Mouse (Mus musculus) right cerebral cortex, postnatal 10 days (tissue): ENCODE data around the gene Armc9.

Experiments
- DNase-seq, 2 experiments: peaks; one replicate each; pipeline ENCODE4 v3.0.0; 2021; ENCODE audit warnings: low spot score in 2 of 2

The Armc9 gene

GRCm38 (mm10) chr1:86225195-86225594 is 70.6 kb downstream of the Armc9 start:
- DNase-seq = peak in 1 of 2 experiments; percentile 50

- no peak for DNase-seq
These were observed 74.1 kb downstream of the Armc9 start for GRCm38 (mm10) chr1:86228653-86229052.

GRCm38 (mm10) chr1:86229184-86229829 is 74.7 kb downstream of the Armc9 start:
- no peak for DNase-seq

GRCm38 (mm10) chr1:86232631-86233030 is 78.1 kb downstream of the Armc9 start:
- no peak for DNase-seq

GRCm38 (mm10) chr1:86233808-86234207 is 79.2 kb downstream of the Armc9 start:
- no peak for DNase-seq

GRCm38 (mm10) chr1:86235118-86235517 is 80.5 kb downstream of the Armc9 start:
- no peak for DNase-seq

GRCm38 (mm10) chr1:86236442-86236841 is 81.9 kb downstream of the Armc9 start:
- DNase-seq = no peak

GRCm38 (mm10) chr1:86239010-86239409 is 84.4 kb downstream of the Armc9 start:
- DNase-seq = no peak

GRCm38 (mm10) chr1:86239871-86240270 is 85.3 kb downstream of the Armc9 start:
- DNase-seq = no peak

- DNase-seq = no peak
These were observed 86.4 kb downstream of the Armc9 start for GRCm38 (mm10) chr1:86240959-86241358.

- DNase-seq = no peak
These were observed 88.9 kb downstream of the Armc9 start for GRCm38 (mm10) chr1:86243490-86243889.

- no peak for DNase-seq
These were observed 90.9 kb downstream of the Armc9 start for GRCm38 (mm10) chr1:86245301-86246085.

GRCm38 (mm10) chr1:86253410-86253809 is 98.8 kb downstream of the Armc9 start:
- no peak for DNase-seq

GRCm38 (mm10) chr1:86256311-86256710 is 101.7 kb downstream of the Armc9 start:
- no peak for DNase-seq

- no peak for DNase-seq
These were observed 102.6 kb downstream of the Armc9 start for GRCm38 (mm10) chr1:86257228-86257627.

GRCm38 (mm10) chr1:86258171-86258824 is 103.7 kb downstream of the Armc9 start:
- DNase-seq = no peak

- DNase-seq = peak in 1 of 2 experiments; percentile 43
These were observed 109.2 kb downstream of the Armc9 start for GRCm38 (mm10) chr1:86263564-86264339.

- no peak for DNase-seq
These were observed 110.5 kb downstream of the Armc9 start for GRCm38 (mm10) chr1:86265060-86265459.

- no peak for DNase-seq
These were observed 114.1 kb downstream of the Armc9 start for GRCm38 (mm10) chr1:86268492-86269189.

- DNase-seq = no peak
These were observed 114.6 kb downstream of the Armc9 start for GRCm38 (mm10) chr1:86269190-86269508.

- no peak for DNase-seq
These were observed 117.1 kb downstream of the Armc9 start for GRCm38 (mm10) chr1:86271707-86272106.
